Mouse (Mus musculus): ENCODE measurements at regions not wholly inside any gene's neighbourhood (a gene's known extent, or its start where the extent isn't known, plus 50 kb on each side); places are given as distances from the start of the nearest gene placed in this dataset.

- no peak overlapping the region for H3K9ac ChIP-seq
- H3K4me1 ChIP-seq (replicated peaks): peaks cover 6% of the 10 kb centered on the region
- H3K27me3 ChIP-seq: peaks cover 22% of the 10 kb centered on the region
- WGBS: 50% methylated on average over 4 of the region's 4 CpGs
- no peak overlapping the region for H3K27ac ChIP-seq
- ATAC-seq (replicated peaks; ENCODE audit: insufficient number of reproducible peaks, insufficient read depth, low FRiP score, low read depth): no peak
- H3K36me3 ChIP-seq: no peaks in the 10 kb centered on the region
- no peak overlapping the region for H3K4me3 ChIP-seq
- no peaks in the 10 kb centered on the region for H3K9me3 ChIP-seq (replicated peaks)
- H3K4me2 ChIP-seq: no peak overlapping the region
These were observed 89.8 kb downstream of the Kif26a start for GRCm38 (mm10) chr12:112235841-112236240.

GRCm38 (mm10) chr12:112237061-112237490, 91.1 kb downstream of the Kif26a start:
- Histone ChIP-seq H3K4me3 (no peak overlapping the region), H3K27ac (no peak overlapping the region), H3K9me3 (replicated peaks) (no peaks in the 10 kb centered on the region), H3K9ac (no peak overlapping the region), H3K4me2 (no peak overlapping the region), H3K36me3 (no peaks in the 10 kb centered on the region), H3K27me3 (peaks cover 24% of the 10 kb centered on the region), H3K4me1 (replicated peaks) (peaks cover 6% of the 10 kb centered on the region)
- WGBS: 39% methylated on average over 13 of the region's 13 CpGs
- no peak for ATAC-seq (replicated peaks; ENCODE audit: insufficient number of reproducible peaks, insufficient read depth, low FRiP score, low read depth)

GRCm38 (mm10) chr12:112238834-112239233, 92.8 kb downstream of the Kif26a start:
- Histone ChIP-seq H3K4me1 (replicated peaks) (peaks cover 6% of the 10 kb centered on the region), H3K4me3 (no peak overlapping the region), H3K36me3 (no peaks in the 10 kb centered on the region), H3K9ac (no peak overlapping the region), H3K27ac (no peak overlapping the region), H3K4me2 (no peak overlapping the region), H3K9me3 (replicated peaks) (no peaks in the 10 kb centered on the region), H3K27me3 (peaks cover 24% of the 10 kb centered on the region)
- 54% methylated on average over 7 of the region's 7 CpGs for WGBS
- ATAC-seq (replicated peaks; ENCODE audit: insufficient number of reproducible peaks, insufficient read depth, low FRiP score, low read depth): no peak

- 20% methylated on average over 3 of the region's 3 CpGs for WGBS
- no peak overlapping the region for H3K4me3 ChIP-seq
These were observed 95.7 kb downstream of the Kif26a start for GRCm38 (mm10) chr12:112241740-112242171.

GRCm38 (mm10) chr12:112243231-112243630, 97.2 kb downstream of the Kif26a start:
- H3K27ac ChIP-seq: no peak overlapping the region
- no peak overlapping the region for H3K4me3 ChIP-seq
- H3K4me1 ChIP-seq (replicated peaks): peaks cover 5% of the 10 kb centered on the region; the same call in 1 of the 2 replicates
- ATAC-seq (replicated peaks; ENCODE audit: insufficient number of reproducible peaks, insufficient read depth, low FRiP score, low read depth): no peak
- H3K27me3 ChIP-seq: peaks cover 22% of the 10 kb centered on the region
- H3K36me3 ChIP-seq: no peaks in the 10 kb centered on the region
- no peaks in the 10 kb centered on the region for H3K9me3 ChIP-seq (replicated peaks)
- H3K9ac ChIP-seq: no peak overlapping the region
- WGBS: 76% methylated on average over 5 of the region's 5 CpGs
- H3K4me2 ChIP-seq: no peak overlapping the region

More at GRCm38 (mm10) chr12:112241740-112242171, 95.7 kb downstream of the Kif26a start:
- H3K36me3 ChIP-seq: no peaks in the 10 kb centered on the region
- H3K9ac ChIP-seq: no peak overlapping the region
- H3K9me3 ChIP-seq (replicated peaks): no peaks in the 10 kb centered on the region
- peaks cover 24% of the 10 kb centered on the region for H3K27me3 ChIP-seq
- H3K4me1 ChIP-seq (replicated peaks): peaks cover 11% of the 10 kb centered on the region
- H3K4me2 ChIP-seq: no peak overlapping the region
- no peak overlapping the region for H3K27ac ChIP-seq
- no peak for ATAC-seq (replicated peaks; ENCODE audit: insufficient number of reproducible peaks, insufficient read depth, low FRiP score, low read depth)

- ATAC-seq (replicated peaks; ENCODE audit: insufficient number of reproducible peaks, insufficient read depth, low FRiP score, low read depth): no peak
- no peak overlapping the region for H3K9ac ChIP-seq
- no peaks in the 10 kb centered on the region for H3K4me1 ChIP-seq (replicated peaks)
- H3K27ac ChIP-seq: no peak overlapping the region
- H3K36me3 ChIP-seq: no peaks in the 10 kb centered on the region
- no peak overlapping the region for H3K4me3 ChIP-seq
- peaks cover 14% of the 10 kb centered on the region; the same call in 1 of the 2 replicates for H3K27me3 ChIP-seq
- 62% methylated on average over 8 of the region's 8 CpGs for WGBS
- H3K9me3 ChIP-seq (replicated peaks): no peaks in the 10 kb centered on the region
- H3K4me2 ChIP-seq: no peak overlapping the region
These were observed 104.9 kb downstream of the Kif26a start for GRCm38 (mm10) chr12:112250894-112251293.

GRCm38 (mm10) chr12:112253461-112253860, 107.5 kb downstream of the Kif26a start:
- no peaks in the 10 kb centered on the region for H3K4me1 ChIP-seq (replicated peaks)
- WGBS: 83% methylated on average over 10 of the region's 10 CpGs
- no peak for ATAC-seq (replicated peaks; ENCODE audit: insufficient number of reproducible peaks, insufficient read depth, low FRiP score, low read depth)

GRCm38 (mm10) chr12:112255223-112255622, 109.2 kb downstream of the Kif26a start:
- H3K4me3 ChIP-seq: no peak overlapping the region
- H3K27me3 ChIP-seq: peaks cover 14% of the 10 kb centered on the region; the same call in 1 of the 2 replicates
- no peak overlapping the region for H3K4me2 ChIP-seq
- H3K9me3 ChIP-seq (replicated peaks): no peaks in the 10 kb centered on the region
- no peak overlapping the region for H3K27ac ChIP-seq
- WGBS: 79% methylated on average over 12 of the region's 12 CpGs
- no peak overlapping the region for H3K9ac ChIP-seq
- no peaks in the 10 kb centered on the region for H3K4me1 ChIP-seq (replicated peaks)
- ATAC-seq (replicated peaks; ENCODE audit: insufficient number of reproducible peaks, insufficient read depth, low FRiP score, low read depth): no peak
- H3K36me3 ChIP-seq: no peaks in the 10 kb centered on the region

More at GRCm38 (mm10) chr12:112253461-112253860, 107.5 kb downstream of the Kif26a start:
- Histone ChIP-seq H3K4me2 (no peak overlapping the region), H3K9me3 (replicated peaks) (no peaks in the 10 kb centered on the region), H3K27ac (no peak overlapping the region), H3K36me3 (no peaks in the 10 kb centered on the region), H3K4me3 (no peak overlapping the region), H3K27me3 (peaks cover 18% of the 10 kb centered on the region; the same call in 1 of the 2 replicates), H3K9ac (no peak overlapping the region)

- no peak for ATAC-seq (replicated peaks; ENCODE audit: insufficient number of reproducible peaks, insufficient read depth, low FRiP score, low read depth)
- H3K9ac ChIP-seq: no peak overlapping the region
- WGBS: 66% methylated on average over 11 of the region's 11 CpGs
These were observed 111.7 kb downstream of the Kif26a start for GRCm38 (mm10) chr12:112257691-112258090.

GRCm38 (mm10) chr12:112263283-112264056, 117.5 kb downstream of the Kif26a start:
- WGBS: 78% methylated on average over 14 of the region's 14 CpGs
- no peak overlapping the region for H3K27ac ChIP-seq
- no peaks in the 10 kb centered on the region for H3K36me3 ChIP-seq
- peaks cover 12% of the 10 kb centered on the region for H3K27me3 ChIP-seq
- no peak for ATAC-seq (replicated peaks; ENCODE audit: insufficient number of reproducible peaks, insufficient read depth, low FRiP score, low read depth)
- H3K9me3 ChIP-seq (replicated peaks): no peaks in the 10 kb centered on the region
- H3K4me2 ChIP-seq: no peak overlapping the region
- no peak overlapping the region for H3K9ac ChIP-seq
- H3K4me1 ChIP-seq (replicated peaks): no peaks in the 10 kb centered on the region
- H3K4me3 ChIP-seq: no peak overlapping the region

More at GRCm38 (mm10) chr12:112257691-112258090, 111.7 kb downstream of the Kif26a start:
- Histone ChIP-seq H3K27ac (no peak overlapping the region), H3K9me3 (replicated peaks) (no peaks in the 10 kb centered on the region), H3K36me3 (no peaks in the 10 kb centered on the region), H3K4me1 (replicated peaks) (no peaks in the 10 kb centered on the region), H3K4me2 (no peak overlapping the region), H3K4me3 (no peak overlapping the region), H3K27me3 (peaks cover 4% of the 10 kb centered on the region; the same call in 1 of the 2 replicates)

GRCm38 (mm10) chr12:112264201-112264600, 118.2 kb downstream of the Kif26a start:
- H3K36me3 ChIP-seq: no peaks in the 10 kb centered on the region
- H3K9me3 ChIP-seq (replicated peaks): no peaks in the 10 kb centered on the region
- no peak for ATAC-seq (replicated peaks; ENCODE audit: insufficient number of reproducible peaks, insufficient read depth, low FRiP score, low read depth)
- 74% methylated on average over 7 of the region's 7 CpGs for WGBS
- H3K27ac ChIP-seq: no peak overlapping the region
- H3K4me1 ChIP-seq (replicated peaks): no peaks in the 10 kb centered on the region
- no peak overlapping the region for H3K4me2 ChIP-seq
- no peak overlapping the region for H3K4me3 ChIP-seq
- no peak overlapping the region for H3K9ac ChIP-seq
- peaks cover 12% of the 10 kb centered on the region for H3K27me3 ChIP-seq

All from heart, embryonic 15.5 days (tissue).